Mouse (Mus musculus) spleen, postnatal 36 days (tissue): ENCODE data around the gene Serpina1b.
"Not testable (repeated sequence)": the region's sequence is repeated elsewhere in the genome, so short reads cannot be mapped to it uniquely, and the experiment has no call there.

Experiments
- DNase-seq, 2 experiments: peaks; one replicate each; pipeline ENCODE4 v3.0.0; 2022; ENCODE audit warnings: low spot score in 2 of 2, mixed read lengths in 1 of 2

Serpina1b gene

DNA sequence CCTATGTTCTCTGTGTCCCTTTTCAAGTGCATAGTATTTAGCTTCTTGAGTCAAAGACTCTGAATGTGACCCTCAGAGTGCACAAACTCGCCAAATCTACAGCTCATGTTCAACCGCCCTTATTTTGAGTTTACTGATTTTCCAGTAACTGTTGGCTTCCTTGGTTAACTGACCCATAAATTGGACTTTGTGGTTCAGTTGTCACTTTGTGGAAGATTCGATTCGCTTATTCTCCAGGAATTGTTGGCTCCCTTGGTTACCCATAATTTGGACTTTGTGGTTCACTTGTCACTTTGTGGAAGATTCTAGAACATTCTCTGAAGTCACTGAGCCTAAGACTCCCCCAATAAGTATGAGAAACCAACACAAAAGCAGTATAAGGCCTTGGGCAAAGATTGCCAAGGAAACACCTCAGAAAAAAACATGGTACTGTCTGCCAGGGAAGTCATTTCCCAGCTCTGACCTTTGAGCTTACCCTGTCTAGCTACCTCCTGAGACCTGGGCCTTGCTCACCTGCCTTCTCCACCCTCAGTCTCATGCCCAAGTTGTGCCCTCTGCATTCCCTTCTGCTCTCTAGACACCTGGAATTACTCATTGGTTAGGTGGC lies 129.9 kb downstream of the Serpina1b start:
- DNase-seq, result no peak

DNA sequence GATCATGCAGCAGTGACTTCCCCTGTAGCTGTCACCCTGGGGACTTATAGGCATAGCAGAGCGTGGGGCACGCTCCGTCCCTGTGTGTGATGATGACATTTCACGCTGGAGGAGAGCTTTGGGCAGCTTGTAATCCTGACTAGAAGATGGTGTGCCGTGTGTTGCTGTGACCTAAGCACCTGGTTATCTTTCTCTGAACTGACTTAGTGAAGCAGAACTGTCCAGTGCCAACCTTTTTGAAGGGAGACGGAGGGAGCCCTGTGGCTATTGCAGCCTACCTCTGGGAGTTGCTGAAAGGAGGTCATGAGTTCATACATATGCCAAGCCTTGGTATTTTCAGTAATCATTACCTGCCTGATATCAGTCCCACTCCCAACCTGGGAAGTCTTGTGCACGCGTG lies 134.7 kb downstream of the Serpina1b start, which contains the start of gene Serpina1f:
TSS of gene Serpina1f (minus strand) at position 101 of the 400 bp plus-strand sequence.
- no peak for DNase-seq

DNA sequence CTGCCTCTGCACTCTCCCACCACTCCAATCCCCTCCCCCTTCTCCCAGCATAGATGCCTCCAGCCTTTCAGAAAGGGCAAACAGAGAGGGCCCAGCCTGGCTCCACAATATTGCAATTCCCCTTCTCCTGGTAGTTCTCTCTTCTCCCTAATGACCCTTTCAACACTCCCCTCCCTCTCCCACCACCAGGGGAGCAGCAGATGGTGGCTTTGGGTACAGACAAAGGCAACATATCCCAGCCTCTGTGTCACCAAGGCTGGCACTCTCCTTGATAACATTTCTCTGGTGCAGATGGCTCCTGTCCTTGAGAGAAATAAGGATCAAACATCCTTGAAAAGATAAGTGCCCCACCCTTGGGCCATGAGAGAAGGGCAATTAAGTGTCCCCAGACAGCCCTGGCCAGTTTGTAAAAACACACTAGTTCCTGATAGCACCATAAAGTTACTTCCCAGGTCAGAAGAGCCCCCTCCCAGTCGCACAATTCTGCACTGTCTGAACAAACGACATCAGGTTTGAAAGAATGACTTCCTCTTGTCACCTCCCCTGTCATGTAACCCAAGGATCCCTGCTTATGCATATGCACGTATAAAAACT lies 141.9 kb downstream of the Serpina1b start:
- DNase-seq, result no peak

DNA sequence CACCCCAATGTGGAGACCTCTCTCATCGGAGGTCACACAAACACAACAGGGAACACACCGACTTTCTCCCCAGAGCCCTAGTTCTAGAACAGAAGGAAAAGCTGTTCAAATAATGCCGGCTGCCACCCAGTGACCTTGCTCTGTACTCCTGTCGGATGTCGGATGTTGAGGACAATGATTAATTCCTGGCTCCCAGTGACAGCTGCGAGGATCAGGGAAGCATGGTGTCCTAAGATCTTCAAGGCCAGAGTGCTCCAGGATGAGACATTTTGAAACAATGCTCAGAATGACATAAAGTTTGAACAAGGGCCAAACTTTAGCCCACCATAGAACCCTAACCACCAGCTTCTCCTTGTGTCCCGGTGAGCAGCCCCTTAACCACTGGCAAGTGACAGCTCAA lies 143.2 kb downstream of the Serpina1b start:
- no peak for DNase-seq

DNA sequence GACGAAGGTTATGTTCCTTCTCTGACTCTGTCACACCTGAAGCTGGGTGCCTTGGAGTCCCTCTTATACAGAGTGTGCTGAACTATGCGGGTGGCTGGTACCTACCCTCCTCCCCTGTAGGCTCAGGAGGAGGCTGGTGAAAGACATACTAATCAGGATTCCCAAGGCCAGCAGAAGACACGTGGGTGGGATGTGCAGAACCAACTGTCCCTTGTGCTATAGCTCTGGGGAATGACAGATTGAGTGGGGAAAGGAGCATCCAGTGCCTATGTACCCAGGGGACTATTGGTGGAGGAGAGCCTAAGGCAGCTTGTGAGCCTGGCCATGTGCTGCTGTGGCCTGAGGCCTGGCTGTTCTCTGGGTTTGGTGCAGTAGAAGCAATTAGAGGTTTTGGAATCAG lies 144.1 kb downstream of the Serpina1b start:
- no peak for DNase-seq

DNA sequence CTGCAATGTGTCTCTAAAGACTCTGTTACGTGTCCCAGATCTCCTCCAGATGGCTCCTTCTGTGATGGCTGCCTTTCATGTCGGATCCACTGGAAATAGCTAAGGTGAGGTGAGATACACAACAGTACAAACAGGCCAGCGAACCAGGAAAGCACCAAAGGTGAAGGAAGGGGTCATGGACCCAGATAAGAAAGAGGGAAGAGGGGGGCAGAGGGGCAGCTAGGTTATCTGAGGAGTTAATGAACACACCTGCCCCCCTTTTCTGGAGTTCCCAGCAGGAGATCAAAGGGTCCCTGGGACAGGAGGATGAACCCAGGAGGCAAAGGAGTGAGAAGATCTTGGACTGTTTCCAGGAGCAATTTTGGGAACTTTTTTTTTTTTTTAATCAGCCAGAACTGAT lies 144.8 kb downstream of the Serpina1b start:
- DNase-seq, result no peak

DNA sequence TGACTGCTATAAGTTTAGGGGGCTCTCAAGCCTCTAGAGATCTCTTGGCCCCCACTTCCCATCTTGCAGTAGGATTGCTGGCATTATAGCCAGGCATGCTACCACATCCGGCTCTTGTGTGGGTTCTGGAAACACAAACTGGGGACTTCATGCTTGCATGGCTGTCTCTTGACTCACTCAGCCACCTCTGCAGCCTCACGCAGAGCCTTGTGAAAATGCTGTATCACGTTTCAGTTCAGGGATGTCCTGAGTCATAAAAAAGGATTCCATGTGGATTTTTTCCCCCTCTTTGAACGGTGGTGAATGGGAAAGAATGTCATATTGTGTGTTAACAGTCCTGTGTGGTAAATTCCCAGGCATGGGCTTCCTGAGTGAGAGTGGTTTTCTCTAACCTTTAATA lies 146.4 kb downstream of the Serpina1b start:
- DNase-seq, result no peak

DNA sequence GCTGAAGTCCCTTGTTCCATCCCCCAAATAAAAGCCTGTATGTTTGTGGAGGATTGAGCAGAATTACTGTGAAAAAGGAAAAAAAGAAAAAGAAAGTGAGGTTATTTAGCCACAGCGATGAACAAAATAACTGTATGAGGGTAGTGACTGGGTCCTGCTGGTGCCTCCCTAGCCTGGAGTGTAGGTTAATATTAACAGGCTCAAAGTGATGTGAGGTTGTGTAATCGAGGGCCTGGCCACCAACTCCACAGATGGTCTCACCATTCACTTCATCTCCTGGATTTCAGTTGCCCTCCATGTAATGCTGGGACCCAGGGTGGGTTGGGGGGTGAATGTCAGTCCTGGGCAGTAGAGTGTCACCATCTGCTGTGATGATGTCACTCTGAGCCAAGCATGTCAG lies 148.4 kb downstream of the Serpina1b start:
- DNase-seq, result no peak

DNA sequence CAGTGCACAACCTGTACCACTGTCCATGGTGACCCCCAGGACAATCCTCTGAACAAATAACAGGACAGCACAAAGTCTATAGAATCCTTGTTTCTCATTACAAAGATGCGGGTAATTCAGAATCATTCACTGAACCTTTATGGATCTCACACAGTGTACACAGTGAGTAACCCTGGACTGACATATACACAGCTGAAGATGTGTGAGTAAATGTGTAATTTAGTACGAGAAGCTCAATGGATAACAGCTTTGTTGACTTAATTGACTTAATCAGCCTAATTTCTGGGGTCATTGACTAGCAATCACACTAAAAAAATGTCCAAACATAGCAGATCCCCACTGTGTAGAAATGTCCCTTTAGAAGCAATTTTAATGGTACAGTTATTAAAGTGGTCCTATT lies 149.0 kb downstream of the Serpina1b start:
- no peak for DNase-seq

DNA sequence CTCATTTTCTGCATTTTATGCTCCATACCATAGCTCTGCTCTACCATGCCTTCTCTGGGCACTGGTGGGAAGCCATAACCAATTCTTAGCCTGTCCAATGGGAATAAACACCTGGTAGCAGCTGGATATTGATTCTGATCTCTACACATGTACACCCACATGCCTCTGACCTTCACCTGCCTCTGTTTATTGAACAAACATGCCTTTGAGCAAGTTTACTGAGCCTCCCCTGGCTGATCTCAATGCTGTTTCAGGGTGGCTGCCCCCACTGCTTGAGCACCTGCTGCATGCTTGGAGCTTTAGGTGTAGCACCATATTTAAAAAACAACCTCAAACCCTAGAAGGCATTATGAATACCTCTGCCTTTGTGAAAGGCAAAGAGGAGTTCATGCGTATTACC lies 150.3 kb downstream of the Serpina1b start:
- not testable (repeated sequence) for DNase-seq
